Mouse (Mus musculus) neural tube, embryonic 14.5 days (tissue): ENCODE results near the gene Gabarap. TPM values are rescaled to one million over a fixed set of nuclear protein-coding genes. Genes with fewer than 3 reads are reported as not detected.
A peak's percentile ranks its signal among the peaks of the same experiment; 100 is the strongest.

Source experiments
- ATAC-seq: fragments of 200-750 bp; cut with Nextera tagmentation; 2 replicates; pipeline ENCODE4 v1.8.0; 2017; ENCODE audit warnings: low read depth, mild to moderate bottlenecking, moderate TSS enrichment, moderate library complexity
- H3K27ac ChIP-seq: fragments of 300-500 bp; sonication (generic); 2 replicates; pipeline ENCODE4 v1.5.1; 2014; ENCODE audit warnings: low read depth, mild to moderate bottlenecking, control low read depth, low read length, moderate library complexity, mixed read lengths
- H3K27me3 ChIP-seq: fragments of 300-500 bp; sonication (generic); 2 replicates; pipeline ENCODE4 v1.6.1; 2014; ENCODE audit warnings: low read length; ENCODE audit not compliant: control insufficient read depth, insufficient read depth
- H3K36me3 ChIP-seq: fragments of 300-500 bp; sonication (generic); 2 replicates; pipeline ENCODE4 v1.6.1; 2014; ENCODE audit warnings: low read length, mixed read lengths; ENCODE audit not compliant: control insufficient read depth, insufficient read depth
- H3K4me1 ChIP-seq: fragments of 300-500 bp; sonication (generic); 2 replicates; pipeline ENCODE4 v1.6.1; 2014; ENCODE audit warnings: low read length; ENCODE audit not compliant: control insufficient read depth, insufficient read depth
- H3K4me2 ChIP-seq: fragments of 300-500 bp; sonication (generic); 2 replicates; pipeline ENCODE4 v1.6.1; 2014; ENCODE audit warnings: mild to moderate bottlenecking, low read depth, low read length, control low read depth
- H3K4me3 ChIP-seq: fragments of 300-500 bp; sonication (generic); 2 replicates; pipeline ENCODE4 v1.5.1; 2014; ENCODE audit warnings: low read depth, low read length, control low read depth, mixed read lengths
- H3K9ac ChIP-seq: fragments of 300-500 bp; sonication (generic); replicated peaks from 2 replicates; pipeline ENCODE4 v1.6.1; 2014; ENCODE audit warnings: low read depth, mild to moderate bottlenecking, control low read depth, low read length, mixed read lengths
- H3K9me3 ChIP-seq: fragments of 300-500 bp; sonication (generic); 2 replicates; pipeline ENCODE4 v1.6.1; 2016; ENCODE audit warnings: low read length; ENCODE audit not compliant: control insufficient read depth
- WGBS: fragments of 180-500 bp; shearing (Covaris S2); extraction: QIAGEN DNeasy Blood & Tissue Kit; methylation state at CpG from one replicate; pipeline ENCODE4 v1.1.7; 2014; 5-methylcytosine and 5-hydroxymethylcytosine counted together
- polyA plus RNA-seq: library from polyadenylated mRNA; unstranded; fragments of >200 nt; fragmentation: Nextera tagmentation; extraction: Ambion mirVana; gene quantifications from 2 replicates; pipeline ENCODE4 v1.2.1, GENCODE M21; 2014

Gene Gabarap
- polyA plus RNA-seq, 1 experiment from 2014 or later = 609 TPM

DNA sequence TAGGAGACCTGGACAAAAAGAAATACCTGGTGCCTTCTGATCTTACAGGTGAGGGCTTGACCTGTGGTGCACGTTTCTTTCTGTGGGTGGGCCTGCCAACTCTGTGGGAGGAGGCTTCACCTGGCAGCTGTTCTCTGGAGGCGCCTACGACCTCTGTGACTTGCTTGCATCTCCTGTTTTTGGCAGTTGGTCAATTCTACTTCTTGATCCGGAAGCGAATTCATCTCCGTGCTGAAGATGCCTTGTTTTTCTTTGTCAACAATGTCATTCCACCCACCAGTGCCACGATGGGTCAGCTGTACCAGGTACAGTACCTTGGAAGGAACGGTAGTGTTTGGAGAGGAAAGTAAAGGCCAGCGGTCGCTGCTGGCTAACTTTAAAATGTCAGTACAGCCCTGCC is 1.5 kb downstream of the Gabarap start:
- H3K4me3 ChIP-seq = peak overlapping the region; percentile 55
- peak overlapping the region; percentile 76; the same call in 1 of the 2 replicates for H3K9ac ChIP-seq
- no peak overlapping the region for H3K27ac ChIP-seq
- peaks cover 14% of the 10 kb centered on the region; the same call in 1 of the 2 replicates for H3K4me1 ChIP-seq
- H3K36me3 ChIP-seq = peaks cover 37% of the 10 kb centered on the region
- peak overlapping the region; percentile 78 for H3K4me2 ChIP-seq
- ATAC-seq = no peak
- WGBS = 87% methylated on average over 10 of the region's 10 CpGs
- no peaks in the 10 kb centered on the region for H3K9me3 ChIP-seq
- H3K27me3 ChIP-seq = no peaks in the 10 kb centered on the region

DNA sequence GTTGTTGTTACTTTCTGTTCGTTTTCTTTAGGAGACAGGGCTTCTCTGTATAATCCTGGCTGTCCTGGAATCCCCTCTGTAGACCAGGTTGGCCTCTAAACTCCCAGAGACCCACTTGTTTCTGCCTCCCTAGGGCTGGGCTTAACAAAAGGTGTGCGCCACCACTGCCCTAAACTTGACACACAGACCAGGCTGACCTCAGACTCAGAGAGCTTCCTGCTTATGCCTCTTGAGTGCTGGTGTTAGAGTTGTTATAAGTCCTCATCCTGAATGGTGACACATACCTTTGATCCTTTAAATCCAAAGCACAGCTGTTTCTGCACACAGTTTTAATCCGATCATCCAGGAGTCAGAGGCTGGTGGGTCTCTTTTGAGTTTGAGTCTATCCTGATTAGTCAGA is 2.0 kb downstream of the Gabarap start:
- H3K9ac ChIP-seq = no peak overlapping the region
- no peaks in the 10 kb centered on the region for H3K9me3 ChIP-seq
- H3K4me3 ChIP-seq = peak overlapping the region; percentile 55; the same call in 1 of the 2 replicates

DNA sequence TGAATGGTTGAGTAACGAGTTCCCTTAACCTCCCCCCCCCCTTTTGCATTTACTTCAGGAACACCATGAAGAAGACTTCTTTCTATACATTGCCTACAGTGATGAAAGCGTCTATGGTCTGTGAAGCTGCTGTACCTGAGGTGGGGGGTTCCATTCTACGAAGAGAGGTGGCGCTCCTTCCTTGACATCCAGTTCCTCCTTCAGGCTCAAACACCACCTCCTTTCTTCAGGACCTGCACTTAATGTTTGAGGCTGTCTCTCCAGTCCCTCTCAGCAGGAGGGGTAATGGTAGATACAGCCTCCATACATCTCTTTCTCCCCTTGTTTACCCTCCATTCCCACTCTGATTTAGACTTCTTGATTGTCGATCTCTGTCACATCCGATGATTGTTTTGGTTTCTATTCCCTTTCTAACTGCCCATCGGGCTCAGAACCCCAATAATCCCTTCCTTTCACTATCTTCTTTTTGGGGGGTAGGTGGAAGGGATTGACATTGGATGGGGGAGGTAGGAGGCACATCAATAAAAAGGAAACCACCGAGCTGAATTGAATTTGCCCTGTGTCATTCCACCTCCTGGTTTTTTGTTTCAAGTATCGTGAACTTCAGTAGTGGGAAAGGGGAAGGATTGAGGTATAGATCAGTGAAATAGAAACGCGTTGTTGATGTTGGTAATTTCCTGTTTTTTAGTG is 3.6 kb downstream of the Gabarap start:
- Histone ChIP-seq H3K4me2 (no peak overlapping the region), H3K4me1 (peaks cover 22% of the 10 kb centered on the region; the same call in 1 of the 2 replicates), H3K27me3 (no peaks in the 10 kb centered on the region), H3K9me3 (no peaks in the 10 kb centered on the region), H3K4me3 (no peak overlapping the region), H3K36me3 (peaks cover 36% of the 10 kb centered on the region), H3K27ac (no peak overlapping the region), H3K9ac (no peak overlapping the region)
- 85% methylated on average over 11 of the region's 11 CpGs for WGBS
- no peak for ATAC-seq

More for the DNA sequence above, 2.0 kb downstream of the Gabarap start:
- Histone ChIP-seq H3K27ac (no peak overlapping the region), H3K4me2 (peak overlapping the region; percentile 78; the same call in 1 of the 2 replicates), H3K27me3 (no peaks in the 10 kb centered on the region), H3K4me1 (peaks cover 19% of the 10 kb centered on the region; the same call in 1 of the 2 replicates), H3K36me3 (peaks cover 32% of the 10 kb centered on the region)
- no peak for ATAC-seq
- WGBS = 90% methylated on average over 3 of the region's 3 CpGs

DNA sequence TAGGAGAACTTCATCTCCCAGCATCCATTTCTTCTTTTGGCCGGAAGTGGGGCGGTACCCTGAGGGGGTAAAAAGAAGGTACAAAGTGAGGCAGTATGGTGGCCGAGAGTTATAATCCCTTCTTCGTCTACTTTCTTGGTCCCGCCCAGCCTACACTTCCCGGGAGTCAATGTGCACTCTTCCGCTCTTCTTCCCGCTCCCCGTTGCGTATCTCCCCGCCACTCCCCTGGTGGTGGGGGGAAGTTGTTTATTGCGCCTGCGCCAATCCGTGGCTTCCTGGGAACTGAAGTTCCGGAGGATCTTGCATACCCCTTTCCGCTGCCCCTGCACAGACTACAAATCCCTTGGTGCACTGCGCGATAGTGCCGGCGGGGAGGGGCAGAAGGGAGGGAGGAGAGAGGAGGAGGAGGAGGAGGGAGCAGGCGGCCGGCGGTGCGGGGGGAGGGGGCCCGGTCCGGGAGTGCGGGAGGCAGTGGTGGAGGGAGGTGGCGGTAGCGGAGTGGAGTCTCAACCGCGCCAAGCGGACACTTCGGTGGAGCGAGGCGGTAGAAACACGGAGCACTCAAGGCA is 4.5 kb downstream of the Gabarap start, which contains the start of gene Phf23:
Gene Phf23 (plus strand): TSS at position 387 of the 570 bp plus-strand sequence.
- Histone ChIP-seq H3K9me3 (no peaks in the 10 kb centered on the region), H3K4me2 (peak within 1 kb of the TSS; percentile 64), H3K4me3 (peak within 1 kb of the TSS; percentile 85), H3K9ac (peak within 1 kb of the TSS; percentile 78), H3K27ac (peak within 1 kb of the TSS; percentile 93), H3K36me3 (peaks cover 34% of the 10 kb centered on the region), H3K27me3 (no peaks in the 10 kb centered on the region), H3K4me1 (peaks cover 24% of the 10 kb centered on the region; the same call in 1 of the 2 replicates)
- peak; percentile 78 for ATAC-seq
- 0% methylated on average over 36 of the region's 36 CpGs for WGBS

DNA sequence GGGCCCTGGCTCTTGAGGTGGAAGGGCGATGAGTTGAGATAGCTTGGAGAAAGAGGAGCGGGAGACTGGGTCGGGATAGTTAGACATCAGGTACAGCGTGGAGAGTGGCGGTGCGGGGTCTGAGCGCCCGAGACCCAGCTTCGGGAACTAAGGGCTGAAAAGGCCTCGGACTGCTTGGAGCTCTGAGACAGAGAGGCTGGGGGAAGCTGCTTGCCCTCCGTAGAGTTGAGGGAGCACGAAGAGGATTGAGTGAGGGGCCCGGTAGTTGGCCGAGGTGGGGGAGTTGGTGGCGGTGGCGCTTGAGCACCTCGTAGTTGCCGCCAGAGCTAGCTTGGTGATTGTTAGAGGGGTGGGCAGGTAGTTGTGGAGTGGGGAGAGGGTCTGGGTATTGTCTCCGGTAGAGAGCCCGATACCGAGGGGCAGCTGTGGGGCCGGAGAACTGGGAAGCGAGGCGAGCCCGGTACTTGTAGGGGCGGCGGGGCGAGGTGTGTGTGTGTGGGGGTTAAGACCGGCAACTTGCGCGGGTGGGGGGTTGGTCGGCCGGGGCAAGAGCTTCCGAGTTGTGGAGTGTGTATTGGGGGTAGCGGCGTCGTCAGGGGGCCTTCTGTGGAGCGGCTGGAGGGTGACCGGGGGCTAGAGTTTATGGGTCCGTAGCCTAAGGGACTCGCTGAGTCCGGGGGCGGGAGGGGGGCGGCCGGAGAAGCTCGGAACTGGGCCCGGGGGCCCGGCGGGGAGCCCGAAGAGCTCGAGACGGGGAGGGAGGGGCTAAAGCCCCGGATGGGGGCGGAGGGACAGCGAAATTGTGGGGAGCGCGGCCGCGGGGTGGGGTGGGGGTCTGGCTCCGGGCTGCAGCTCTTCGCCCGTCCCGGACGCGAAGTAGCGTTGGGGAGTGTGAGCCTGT is 5.5 kb downstream of the Gabarap start:
- H3K36me3 ChIP-seq = peaks cover 34% of the 10 kb centered on the region
- ATAC-seq = peak; percentile 1
- peak overlapping the region; percentile 64 for H3K4me2 ChIP-seq
- H3K27me3 ChIP-seq = no peaks in the 10 kb centered on the region
- no peaks in the 10 kb centered on the region for H3K9me3 ChIP-seq
- H3K4me3 ChIP-seq = peak overlapping the region; percentile 85
- WGBS = 1% methylated on average over 65 of the region's 66 CpGs
- peak overlapping the region; percentile 78 for H3K9ac ChIP-seq
- peaks cover 22% of the 10 kb centered on the region; the same call in 1 of the 2 replicates for H3K4me1 ChIP-seq
- H3K27ac ChIP-seq = peak overlapping the region; percentile 93

DNA sequence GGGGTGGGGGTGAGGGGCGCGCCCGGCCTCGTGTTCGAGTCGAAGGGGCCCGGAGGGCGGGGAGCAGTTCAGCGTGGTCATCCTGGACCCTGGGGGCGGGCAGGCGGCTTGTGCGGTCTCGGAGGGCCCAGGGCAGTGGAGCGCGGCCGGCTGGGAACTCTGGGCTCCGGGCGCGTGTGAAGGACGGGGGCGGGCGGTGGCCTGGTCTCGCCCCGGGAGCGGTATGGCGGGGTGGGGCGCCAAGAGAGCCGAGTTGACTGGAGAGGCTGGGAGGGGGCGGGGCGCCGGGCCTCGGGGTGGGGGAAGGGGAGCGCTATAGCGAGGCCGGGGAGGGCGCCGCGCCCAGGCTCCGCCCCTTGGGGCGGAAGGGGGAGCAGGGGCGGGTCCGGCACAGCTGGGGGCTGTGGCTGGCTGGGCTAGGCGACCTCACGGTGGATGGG is 6.1 kb downstream of the Gabarap start:
- no peak for ATAC-seq
- peak overlapping the region; percentile 78 for H3K9ac ChIP-seq
- H3K27ac ChIP-seq = peak overlapping the region; percentile 93
- no peaks in the 10 kb centered on the region for H3K27me3 ChIP-seq
- peaks cover 29% of the 10 kb centered on the region for H3K4me1 ChIP-seq
- peak overlapping the region; percentile 85 for H3K4me3 ChIP-seq
- peaks cover 34% of the 10 kb centered on the region for H3K36me3 ChIP-seq
- no peaks in the 10 kb centered on the region for H3K9me3 ChIP-seq
- 2% methylated on average over 26 of the region's 44 CpGs for whole genome bisulfite sequencing
- peak overlapping the region; percentile 64 for H3K4me2 ChIP-seq

DNA sequence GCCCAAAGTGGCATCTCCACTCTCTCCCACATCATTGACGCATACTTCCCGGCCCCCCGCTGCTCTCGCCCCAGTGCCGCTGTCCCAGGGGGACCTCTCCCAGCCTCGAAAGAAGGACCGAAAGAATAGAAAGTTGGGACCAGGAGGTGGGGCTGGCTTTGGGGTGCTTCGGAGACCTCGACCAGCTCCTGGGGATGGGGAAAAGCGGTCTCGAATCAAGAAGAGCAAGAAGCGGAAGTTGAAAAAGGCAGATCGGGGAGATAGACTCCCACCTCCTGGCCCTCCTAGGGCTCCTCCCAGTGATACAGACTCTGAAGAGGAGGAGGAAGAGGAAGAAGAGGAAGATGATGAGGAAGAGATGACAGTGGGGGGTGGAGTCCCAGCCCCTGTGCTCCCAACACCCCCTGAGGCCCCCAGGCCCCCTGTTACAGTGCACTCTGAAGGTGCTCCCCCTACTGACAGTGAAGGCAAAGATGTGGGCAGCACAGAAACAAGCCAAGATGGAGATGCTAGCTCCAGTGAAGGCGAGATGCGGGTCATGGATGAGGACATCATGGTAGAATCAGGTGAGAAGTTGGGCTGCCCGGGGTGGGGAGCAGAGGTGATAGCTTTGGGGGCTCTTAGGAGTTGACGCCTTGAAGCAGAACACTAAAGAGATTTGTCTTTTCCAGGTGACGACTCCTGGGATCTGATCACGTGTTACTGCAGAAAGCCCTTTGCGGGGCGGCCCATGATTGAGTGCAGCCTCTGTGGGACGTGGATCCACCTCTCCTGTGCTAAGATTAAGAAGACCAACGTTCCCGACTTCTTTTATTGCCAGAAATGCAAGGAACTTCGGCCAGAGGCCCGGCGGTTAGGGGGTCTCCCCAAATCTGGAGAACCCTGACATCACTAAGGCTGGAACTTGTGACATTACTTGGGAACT is 7.9 kb downstream of the Gabarap start:
- Histone ChIP-seq H3K27ac (no peak overlapping the region), H3K4me1 (peaks cover 35% of the 10 kb centered on the region), H3K27me3 (no peaks in the 10 kb centered on the region), H3K9ac (no peak overlapping the region), H3K4me3 (no peak overlapping the region), H3K4me2 (no peak overlapping the region), H3K9me3 (no peaks in the 10 kb centered on the region), H3K36me3 (peaks cover 27% of the 10 kb centered on the region)
- ATAC-seq = no peak
- 94% methylated on average over 27 of the region's 27 CpGs for WGBS

DNA sequence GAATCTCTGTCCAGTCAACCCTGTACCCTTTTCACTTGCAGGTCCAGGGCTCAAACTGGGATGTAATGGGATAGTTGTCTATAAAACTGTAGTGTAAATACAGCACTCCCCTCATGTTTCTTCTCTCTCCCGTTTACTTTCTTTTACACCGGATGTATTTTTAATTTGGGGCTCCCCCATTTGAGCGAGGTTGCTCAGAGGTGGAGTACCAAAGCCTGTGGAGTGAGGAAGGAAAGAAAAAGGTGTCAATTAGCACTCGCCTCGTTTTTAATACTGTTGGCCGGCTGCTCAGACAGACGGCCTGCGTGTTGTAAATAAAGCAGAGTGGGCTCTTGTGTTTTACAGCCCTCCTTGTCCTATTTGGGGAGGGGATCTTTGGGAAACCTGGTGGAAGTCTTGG is 8.7 kb downstream of the Gabarap start:
- peaks cover 35% of the 10 kb centered on the region for H3K4me1 ChIP-seq
- no peak overlapping the region for H3K27ac ChIP-seq
- peaks cover 19% of the 10 kb centered on the region for H3K36me3 ChIP-seq
- H3K4me2 ChIP-seq = peak overlapping the region; percentile 24; the same call in 1 of the 2 replicates
- no peaks in the 10 kb centered on the region for H3K9me3 ChIP-seq
- no peak overlapping the region for H3K4me3 ChIP-seq
- no peak for ATAC-seq
- WGBS = 75% methylated on average over 8 of the region's 8 CpGs
- no peaks in the 10 kb centered on the region for H3K27me3 ChIP-seq
- no peak overlapping the region for H3K9ac ChIP-seq
